Mouse (Mus musculus) embryonic fibroblast, embryonic 13.5 days (primary cell): ENCODE data around the gene Itga9. TPM values are rescaled to one million over a fixed set of nuclear protein-coding genes. Genes with fewer than 3 reads are reported as not detected.
A peak's percentile ranks its signal among the peaks of the same experiment; 100 is the strongest.

ENCODE experiments used
- H3K27ac ChIP-seq: 2 replicates; pipeline ENCODE4 v1.5.1; 2012; ENCODE audit warnings: low read length, control low read depth, inconsistent platforms; ENCODE audit not compliant: insufficient read depth
- H3K4me1 ChIP-seq: 2 replicates; pipeline ENCODE4 v1.6.1; 2011; ENCODE audit warnings: low read length; ENCODE audit not compliant: control insufficient read depth, insufficient read depth
- H3K4me3 ChIP-seq: 2 replicates; pipeline ENCODE4 v1.5.1; 2011; ENCODE audit warnings: mild to moderate bottlenecking, control low read depth, low read length; ENCODE audit not compliant: insufficient read depth
- CTCF ChIP-seq: IDR thresholded peaks from 2 replicates; pipeline ENCODE4 v1.5.1; 2011; ENCODE audit warnings: mild to moderate bottlenecking, control low read depth, low read length, moderate library complexity, borderline replicate concordance; ENCODE audit not compliant: insufficient read depth
- POLR2A ChIP-seq: IDR thresholded peaks from 2 replicates; pipeline ENCODE4 v1.6.1; 2011; ENCODE audit warnings: low read depth, mild to moderate bottlenecking, control low read depth, low read length, moderate library complexity
- polyA plus RNA-seq: library from polyadenylated mRNA; stranded (reverse); fragments of >200 nt; gene quantifications from 2 replicates; pipeline ENCODE4 v1.2.4, GENCODE M21; 2011; ENCODE audit warnings: low read depth; ENCODE audit not compliant: missing spikeins, insufficient read length

Itga9 gene
- polyA plus RNA-seq, 1 experiment = 22.9 TPM

- TF ChIP-seq POLR2A (no peak), CTCF (no peak)
- H3K4me1 ChIP-seq = peaks cover 4% of the 10 kb centered on the region; the same call in 1 of the 2 replicates
- no peak overlapping the region for H3K27ac ChIP-seq
- no peak overlapping the region for H3K4me3 ChIP-seq
Measured at GRCm38 (mm10) chr9:118700889-118701288, 94.4 kb downstream of the Itga9 start.

GRCm38 (mm10) chr9:118701791-118702190 is 95.3 kb downstream of the Itga9 start:
- H3K4me3 ChIP-seq = no peak overlapping the region
- no peak for TF ChIP-seq CTCF
- no peak for TF ChIP-seq POLR2A
- H3K4me1 ChIP-seq = peaks cover 7% of the 10 kb centered on the region; the same call in 1 of the 2 replicates
- no peak overlapping the region for H3K27ac ChIP-seq

- H3K4me1 ChIP-seq = peaks cover 7% of the 10 kb centered on the region; the same call in 1 of the 2 replicates
- no peak overlapping the region for H3K4me3 ChIP-seq
- H3K27ac ChIP-seq = no peak overlapping the region
- TF ChIP-seq POLR2A = no peak
- peak; percentile 5; the same call in 1 of the 2 replicates for TF ChIP-seq CTCF
Measured at GRCm38 (mm10) chr9:118703146-118703545, 96.7 kb downstream of the Itga9 start.

GRCm38 (mm10) chr9:118705381-118706074 is 99.0 kb downstream of the Itga9 start:
- Histone ChIP-seq H3K4me1 (peaks cover 7% of the 10 kb centered on the region; the same call in 1 of the 2 replicates), H3K27ac (no peak overlapping the region), H3K4me3 (no peak overlapping the region)
- no peak for TF ChIP-seq CTCF
- TF ChIP-seq POLR2A = no peak

GRCm38 (mm10) chr9:118706176-118706975 is 99.9 kb downstream of the Itga9 start:
- H3K27ac ChIP-seq = no peak overlapping the region
- TF ChIP-seq POLR2A (no peak), CTCF (no peak)
- H3K4me1 ChIP-seq = peaks cover 7% of the 10 kb centered on the region; the same call in 1 of the 2 replicates
- H3K4me3 ChIP-seq = no peak overlapping the region

- TF ChIP-seq POLR2A (no peak), CTCF (no peak)
- Histone ChIP-seq H3K4me1 (peaks cover 5% of the 10 kb centered on the region; the same call in 1 of the 2 replicates), H3K4me3 (no peak overlapping the region), H3K27ac (no peak overlapping the region)
Measured at GRCm38 (mm10) chr9:118710625-118711024, 104.1 kb downstream of the Itga9 start.

GRCm38 (mm10) chr9:118711749-118712148 is 105.3 kb downstream of the Itga9 start:
- Histone ChIP-seq H3K4me1 (no peaks in the 10 kb centered on the region), H3K27ac (no peak overlapping the region), H3K4me3 (no peak overlapping the region)
- no peak for TF ChIP-seq CTCF
- TF ChIP-seq POLR2A = no peak

GRCm38 (mm10) chr9:118713515-118713914 is 107.0 kb downstream of the Itga9 start:
- Histone ChIP-seq H3K4me3 (no peak overlapping the region), H3K4me1 (no peaks in the 10 kb centered on the region), H3K27ac (no peak overlapping the region)
- TF ChIP-seq POLR2A (no peak), CTCF (no peak)

GRCm38 (mm10) chr9:118714536-118714935 is 108.0 kb downstream of the Itga9 start:
- no peak overlapping the region for H3K27ac ChIP-seq
- TF ChIP-seq POLR2A (no peak), CTCF (no peak)
- no peaks in the 10 kb centered on the region for H3K4me1 ChIP-seq
- no peak overlapping the region for H3K4me3 ChIP-seq
